Mouse (Mus musculus) embryonic facial prominence, embryonic 13.5 days (tissue): Measurements from ENCODE around the gene Cbs. TPM values are rescaled to one million over a fixed set of nuclear protein-coding genes. Genes with fewer than 3 reads are reported as not detected.
A peak's percentile ranks its signal among the peaks of the same experiment; 100 is the strongest.

Experiments
- ATAC-seq: fragments of 200-750 bp; cut with Nextera tagmentation; 2 replicates; pipeline ENCODE4 v1.8.0; 2017; ENCODE audit warnings: low read depth; ENCODE audit not compliant: insufficient number of reproducible peaks, insufficient read depth, low FRiP score, low TSS enrichment
- H3K27ac ChIP-seq: fragments of 300-500 bp; sonication (generic); 2 replicates; pipeline ENCODE4 v1.5.1; 2015; ENCODE audit warnings: moderate library complexity, mild to moderate bottlenecking, inconsistent platforms
- H3K27me3 ChIP-seq: fragments of 300-500 bp; sonication (generic); 2 replicates; pipeline ENCODE4 v1.6.1; 2015; ENCODE audit warnings: mild to moderate bottlenecking, inconsistent platforms
- H3K36me3 ChIP-seq: fragments of 300-500 bp; sonication (generic); 2 replicates; pipeline ENCODE4 v1.6.1; 2015; ENCODE audit warnings: mild to moderate bottlenecking, inconsistent platforms
- H3K4me1 ChIP-seq: fragments of 300-500 bp; sonication (generic); 2 replicates; pipeline ENCODE4 v1.6.1; 2015; ENCODE audit warnings: inconsistent platforms
- H3K4me2 ChIP-seq: fragments of 300-500 bp; sonication (generic); 2 replicates; pipeline ENCODE4 v1.6.1; 2015; ENCODE audit warnings: moderate library complexity, mild to moderate bottlenecking, inconsistent platforms
- H3K4me3 ChIP-seq: fragments of 300-500 bp; sonication (generic); 2 replicates; pipeline ENCODE4 v1.5.1; 2015; ENCODE audit warnings: mild to moderate bottlenecking, inconsistent platforms
- H3K9ac ChIP-seq: fragments of 300-500 bp; sonication (generic); 2 replicates; pipeline ENCODE4 v1.6.1; 2015; ENCODE audit warnings: mild to moderate bottlenecking, inconsistent platforms
- H3K9me3 ChIP-seq: fragments of 300-500 bp; sonication (generic); 2 replicates; pipeline ENCODE4 v1.6.1; 2016; ENCODE audit warnings: inconsistent platforms
- WGBS: fragments of 180-500 bp; shearing (Covaris S2); methylation state at CpG from one replicate; pipeline ENCODE4 v1.1.7; 2015; ENCODE audit warnings: mixed read lengths; 5-methylcytosine and 5-hydroxymethylcytosine counted together
- polyA plus RNA-seq: library from polyadenylated mRNA; unstranded; fragments of >200 nt; fragmentation: Nextera tagmentation; extraction: Ambion mirVana; gene quantifications from 2 replicates; pipeline ENCODE4 v1.2.1, GENCODE M21; 2015

The Cbs gene
- polyA plus RNA-seq: 2.9 and 4.3 TPM in 2 replicates

DNA sequence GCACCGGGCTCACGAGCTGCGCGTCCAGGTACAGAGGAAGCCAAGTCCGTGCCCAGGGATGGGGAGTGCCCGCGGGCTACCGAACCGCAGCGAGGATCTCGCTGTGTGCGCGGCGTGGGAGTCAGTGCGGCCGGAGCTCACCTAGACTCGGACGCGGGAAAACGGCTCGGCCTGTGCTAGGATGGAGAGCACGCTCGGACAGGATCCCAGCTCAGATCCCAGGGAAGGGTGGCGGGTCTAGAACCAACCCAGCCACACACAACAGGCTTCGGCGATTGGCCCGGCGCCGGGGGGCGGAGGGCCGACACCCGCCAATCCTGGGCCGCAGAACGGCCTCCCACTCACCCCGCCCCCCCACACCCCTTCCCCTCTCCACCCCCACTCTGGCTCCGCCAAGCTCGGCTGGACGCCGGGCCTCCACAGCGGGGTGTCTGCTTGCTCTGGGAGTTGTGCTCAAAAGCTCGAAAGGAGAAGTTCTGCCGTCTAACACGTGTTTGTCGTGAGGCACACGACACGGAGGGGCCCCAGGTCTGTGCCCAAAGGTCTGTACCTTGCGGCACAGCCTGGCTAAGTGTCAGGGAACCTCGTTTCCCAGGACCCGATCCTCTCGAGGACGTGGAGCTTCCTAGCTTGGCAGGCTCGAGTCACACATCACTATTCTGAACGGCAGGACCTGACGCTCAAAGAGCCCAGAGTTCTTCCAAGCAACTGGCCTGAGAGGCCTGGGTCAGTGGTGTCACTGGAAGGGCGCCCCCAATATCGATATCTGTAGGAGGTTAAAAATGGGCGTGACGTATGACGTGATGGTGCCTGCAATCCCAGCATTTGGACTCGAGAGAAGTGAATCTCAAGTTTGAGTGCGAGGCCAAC lies at the start of gene Cbs:
TSS of gene Cbs (minus strand) at position 297 of the 870 bp plus-strand sequence.
- Histone ChIP-seq H3K27me3 (peaks cover 23% of the 10 kb centered on the region), H3K4me2 (peak within 1 kb of the TSS; percentile 97), H3K9me3 (no peaks in the 10 kb centered on the region), H3K4me1 (peaks cover 16% of the 10 kb centered on the region), H3K27ac (0 out of 2 replicates have a peak within 1 kb of the TSS, but pooled peaks have one; percentile 48), H3K36me3 (no peaks in the 10 kb centered on the region), H3K4me3 (peak within 1 kb of the TSS; percentile 55), H3K9ac (peak within 1 kb of the TSS; percentile 68)
- ATAC-seq: peak; percentile 82
- WGBS: 2% methylated on average over 61 of the region's 61 CpGs

DNA sequence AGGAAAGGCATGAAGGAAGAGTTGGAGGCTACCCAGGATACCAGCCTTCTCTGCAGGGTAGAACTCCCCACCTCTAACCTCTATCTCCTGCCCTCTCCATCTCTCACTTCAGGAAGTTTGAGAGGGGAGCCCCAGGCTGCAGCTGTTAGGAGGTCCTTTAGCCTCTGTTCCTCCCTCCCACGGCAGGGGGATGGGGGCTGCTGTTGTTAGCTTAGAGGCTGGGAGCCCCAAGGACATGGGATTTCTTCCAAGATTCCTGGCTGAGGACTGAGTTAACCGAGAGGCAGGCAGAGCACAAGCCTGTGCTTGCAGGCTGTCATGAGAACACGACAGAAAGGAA lies 49.2 kb upstream of the Cbs start:
- peak overlapping the region; percentile 37; the same call in 1 of the 2 replicates for H3K9ac ChIP-seq
- H3K9me3 ChIP-seq: no peaks in the 10 kb centered on the region
- peak overlapping the region; percentile 41 for H3K4me2 ChIP-seq
- H3K4me3 ChIP-seq: no peak overlapping the region
- 13% methylated on average over 3 of the region's 3 CpGs for WGBS
- H3K27ac ChIP-seq: peak overlapping the region; percentile 80
- H3K4me1 ChIP-seq: peaks cover 11% of the 10 kb centered on the region
- ATAC-seq: no peak
- no peaks in the 10 kb centered on the region for H3K27me3 ChIP-seq
- no peaks in the 10 kb centered on the region for H3K36me3 ChIP-seq

DNA sequence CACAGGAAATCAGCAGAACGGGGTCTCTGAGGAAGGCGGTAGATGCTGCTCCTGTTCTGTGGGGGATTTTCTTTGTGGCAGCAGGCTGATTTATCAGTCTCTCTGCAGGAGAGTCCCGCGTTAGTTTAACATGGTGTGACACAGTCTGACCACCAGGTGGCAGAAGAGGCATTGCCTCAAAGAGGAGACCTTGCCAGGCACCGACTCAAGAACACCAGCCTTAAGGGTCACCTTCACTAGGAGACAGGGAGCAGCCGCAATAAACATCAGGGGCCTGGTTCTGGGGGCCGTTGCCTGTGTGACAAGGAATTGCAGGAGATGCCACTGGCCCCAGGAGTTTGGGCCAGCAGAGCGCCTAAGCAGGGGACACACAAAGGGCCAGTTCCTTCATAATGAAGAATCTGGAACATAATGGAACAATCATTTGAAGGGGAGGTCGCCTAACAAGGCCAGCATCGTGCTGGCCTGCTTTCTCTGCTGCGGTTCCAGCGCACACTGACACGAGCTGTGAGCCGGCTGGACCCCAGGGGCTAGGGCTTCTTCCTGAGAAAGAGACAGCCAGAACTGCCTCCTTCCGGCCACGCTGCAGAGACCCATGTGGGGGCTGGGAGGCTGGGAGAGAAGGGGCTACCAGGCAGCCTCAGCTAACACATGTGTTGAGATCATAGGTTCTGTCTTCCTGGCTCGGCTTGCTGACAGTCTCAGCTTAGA lies 48.6 kb upstream of the Cbs start:
- ATAC-seq: no peak
- no peaks in the 10 kb centered on the region for H3K27me3 ChIP-seq
- H3K4me2 ChIP-seq: peak overlapping the region; percentile 41
- H3K4me3 ChIP-seq: no peak overlapping the region
- peaks cover 11% of the 10 kb centered on the region for H3K4me1 ChIP-seq
- H3K36me3 ChIP-seq: no peaks in the 10 kb centered on the region
- peak overlapping the region; percentile 57; the same call in 1 of the 2 replicates for H3K9ac ChIP-seq
- no peaks in the 10 kb centered on the region for H3K9me3 ChIP-seq
- peak overlapping the region; percentile 80 for H3K27ac ChIP-seq
- 7% methylated on average over 17 of the region's 17 CpGs for WGBS

DNA sequence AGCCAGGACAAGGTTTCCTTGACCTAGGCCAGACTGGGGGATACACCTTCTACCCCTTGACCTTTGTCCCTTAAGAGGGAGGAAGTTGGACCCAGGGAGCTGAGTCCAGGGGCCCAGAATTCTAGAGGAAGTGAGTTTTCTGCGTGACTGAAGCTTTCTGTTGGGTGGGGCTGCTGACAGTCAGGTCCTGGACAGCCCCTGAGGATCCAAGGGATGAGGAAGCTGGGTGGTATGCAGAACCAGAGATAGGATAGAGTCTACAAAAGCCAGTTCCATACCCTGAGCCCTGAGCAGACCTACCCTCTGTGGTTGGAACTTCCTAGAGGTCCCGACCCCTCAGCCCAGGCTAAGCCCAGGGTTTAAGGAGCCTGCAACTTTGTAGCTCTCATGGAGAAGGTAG lies 43.4 kb upstream of the Cbs start:
- Histone ChIP-seq H3K36me3 (no peaks in the 10 kb centered on the region), H3K27me3 (0 out of 2 replicates have a peak, but pooled peaks cover 2% of the 10 kb centered on the region), H3K4me2 (no peak overlapping the region), H3K27ac (no peak overlapping the region), H3K9me3 (no peaks in the 10 kb centered on the region), H3K4me3 (no peak overlapping the region), H3K4me1 (no peaks in the 10 kb centered on the region), H3K9ac (no peak overlapping the region)
- no peak for ATAC-seq
- WGBS: 66% methylated on average over 2 of the region's 2 CpGs

DNA sequence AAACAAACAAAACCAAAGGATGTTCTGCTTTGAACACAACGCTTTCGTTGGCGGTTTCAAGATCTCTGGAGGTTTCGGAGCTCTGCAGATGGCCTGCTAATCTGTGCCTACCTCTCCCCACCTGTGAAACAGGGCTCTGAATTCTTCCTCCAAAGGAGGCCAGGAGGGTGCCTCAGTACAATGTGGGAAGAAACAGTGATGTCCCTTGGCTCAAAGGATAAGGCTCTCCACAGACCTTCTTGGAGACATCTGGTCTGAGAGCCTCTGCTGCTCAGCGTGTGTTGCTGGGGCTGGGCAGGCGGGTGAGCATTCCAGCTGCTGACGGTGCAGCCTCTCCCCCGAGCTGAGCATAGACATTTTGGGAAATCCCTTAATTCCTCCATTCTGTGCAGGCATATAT lies 40.5 kb upstream of the Cbs start, which contains the start of gene Cryaa:
TSS of gene Cryaa (plus strand) at position 301 of the 400 bp plus-strand sequence.
- ATAC-seq: no peak
- H3K9ac ChIP-seq: no peak within 1 kb of the TSS
- 0 out of 2 replicates have a peak, but pooled peaks cover 2% of the 10 kb centered on the region for H3K27me3 ChIP-seq
- H3K9me3 ChIP-seq: no peaks in the 10 kb centered on the region
- H3K4me1 ChIP-seq: no peaks in the 10 kb centered on the region
- no peak within 1 kb of the TSS for H3K4me3 ChIP-seq
- H3K4me2 ChIP-seq: no peak within 1 kb of the TSS
- no peaks in the 10 kb centered on the region for H3K36me3 ChIP-seq
- WGBS: 67% methylated on average over 8 of the region's 8 CpGs
- no peak within 1 kb of the TSS for H3K27ac ChIP-seq

DNA sequence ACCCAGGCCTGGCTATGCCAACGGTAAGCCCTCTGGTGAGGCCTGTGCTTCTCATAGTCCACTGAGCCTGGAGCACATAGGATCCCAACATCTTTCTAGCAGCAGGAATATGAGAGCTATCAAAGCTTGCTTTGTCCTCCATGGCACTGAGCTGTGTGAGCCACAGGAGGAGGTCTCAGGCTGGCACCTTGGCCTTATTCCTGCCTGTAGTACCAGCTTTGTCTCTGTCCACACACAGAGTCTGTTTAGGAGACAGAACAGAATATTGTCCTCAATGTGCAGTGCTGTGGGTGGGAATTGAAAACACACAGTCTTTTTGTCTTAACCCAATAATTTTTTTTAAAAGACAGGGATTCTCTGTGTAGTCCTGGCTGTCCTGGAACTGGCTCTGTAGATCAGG lies 37.4 kb upstream of the Cbs start:
- H3K27me3 ChIP-seq: 0 out of 2 replicates have a peak, but pooled peaks cover 2% of the 10 kb centered on the region
- no peaks in the 10 kb centered on the region; the same call in 1 of the 2 replicates for H3K4me1 ChIP-seq
- WGBS: 73% methylated on average over 1 of the region's 1 CpGs

GRCm38 (mm10) chr17:31672279-31672678 lies 35.2 kb upstream of the Cbs start:
- no peak overlapping the region for H3K27ac ChIP-seq
- no peak for ATAC-seq
- no peaks in the 10 kb centered on the region for H3K27me3 ChIP-seq
- H3K9me3 ChIP-seq: no peaks in the 10 kb centered on the region
- H3K9ac ChIP-seq: no peak overlapping the region
- no peak overlapping the region for H3K4me3 ChIP-seq
- H3K4me2 ChIP-seq: no peak overlapping the region
- no peaks in the 10 kb centered on the region; the same call in 1 of the 2 replicates for H3K4me1 ChIP-seq
- no peaks in the 10 kb centered on the region for H3K36me3 ChIP-seq
- WGBS: 81% methylated on average over 12 of the region's 12 CpGs

More for the DNA sequence above, 37.4 kb upstream of the Cbs start:
- Histone ChIP-seq H3K9me3 (no peaks in the 10 kb centered on the region), H3K9ac (no peak overlapping the region), H3K4me3 (no peak overlapping the region), H3K27ac (no peak overlapping the region), H3K4me2 (no peak overlapping the region), H3K36me3 (no peaks in the 10 kb centered on the region)
- ATAC-seq: no peak

DNA sequence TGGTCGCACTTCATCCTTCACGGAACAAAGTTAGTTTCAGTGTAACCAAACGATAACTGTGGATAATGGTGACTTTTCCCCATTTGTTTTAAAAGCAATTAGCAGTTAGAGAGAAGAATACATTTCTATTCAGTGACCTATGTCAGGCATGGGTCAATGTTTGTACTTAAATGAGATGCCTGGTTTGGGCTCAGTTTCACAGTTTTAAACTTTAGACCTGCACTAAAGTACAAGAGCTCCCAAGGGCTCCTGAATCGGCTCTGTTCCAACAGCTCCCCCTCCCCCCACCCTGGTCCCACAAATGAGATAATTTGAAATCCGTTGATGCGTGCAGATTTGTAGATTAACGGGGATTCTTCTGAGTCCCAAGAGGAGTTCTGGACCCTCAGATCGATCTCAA lies 34.7 kb upstream of the Cbs start:
- H3K9ac ChIP-seq: no peak overlapping the region
- no peaks in the 10 kb centered on the region for H3K36me3 ChIP-seq
- 68% methylated on average over 8 of the region's 8 CpGs for WGBS
- no peaks in the 10 kb centered on the region for H3K9me3 ChIP-seq
- ATAC-seq: no peak
- no peak overlapping the region for H3K4me3 ChIP-seq
- H3K27me3 ChIP-seq: no peaks in the 10 kb centered on the region
- no peak overlapping the region for H3K27ac ChIP-seq
- no peaks in the 10 kb centered on the region; the same call in 1 of the 2 replicates for H3K4me1 ChIP-seq
- no peak overlapping the region for H3K4me2 ChIP-seq

- Histone ChIP-seq H3K27ac (no peak overlapping the region), H3K9me3 (no peaks in the 10 kb centered on the region), H3K4me3 (no peak overlapping the region), H3K27me3 (no peaks in the 10 kb centered on the region), H3K4me2 (no peak overlapping the region), H3K4me1 (no peaks in the 10 kb centered on the region; the same call in 1 of the 2 replicates), H3K9ac (0 out of 2 replicates have a peak overlapping the region, but pooled peaks have one; percentile 16), H3K36me3 (no peaks in the 10 kb centered on the region)
- ATAC-seq: no peak
- 17% methylated on average over 11 of the region's 11 CpGs for WGBS
These were observed 33.1 kb upstream of the Cbs start for GRCm38 (mm10) chr17:31670163-31670562.

GRCm38 (mm10) chr17:31668306-31668705 lies 31.3 kb upstream of the Cbs start:
- H3K36me3 ChIP-seq: no peaks in the 10 kb centered on the region
- no peak overlapping the region for H3K9ac ChIP-seq
- WGBS: 83% methylated on average over 9 of the region's 9 CpGs
- no peak overlapping the region for H3K4me2 ChIP-seq
- no peak overlapping the region for H3K27ac ChIP-seq
- ATAC-seq: no peak
- no peaks in the 10 kb centered on the region for H3K9me3 ChIP-seq
- H3K4me1 ChIP-seq: no peaks in the 10 kb centered on the region; the same call in 1 of the 2 replicates
- no peak overlapping the region for H3K4me3 ChIP-seq
- H3K27me3 ChIP-seq: no peaks in the 10 kb centered on the region

DNA sequence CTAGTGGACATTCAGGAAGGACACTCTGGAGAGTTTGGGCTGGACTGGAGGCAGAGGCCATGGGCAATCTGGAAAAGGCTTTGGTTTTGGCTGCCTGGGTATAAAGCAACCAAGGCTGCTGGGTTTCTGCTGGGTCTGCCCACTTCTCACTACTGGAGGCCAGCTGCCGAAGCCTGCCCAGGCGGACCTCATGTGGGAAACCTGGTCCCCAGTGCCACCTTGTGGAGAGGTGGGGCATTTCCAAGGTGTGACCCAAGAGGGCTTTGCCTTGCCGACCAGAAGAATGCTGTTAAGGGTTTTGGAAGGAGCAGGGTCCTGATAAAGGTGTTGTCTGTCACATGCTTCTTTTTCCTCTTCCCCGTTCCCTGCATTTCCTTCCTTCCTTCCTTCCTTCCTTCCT lies 27.7 kb upstream of the Cbs start:
- no peaks in the 10 kb centered on the region for H3K4me1 ChIP-seq
- no peak overlapping the region for H3K4me2 ChIP-seq
- 0 out of 2 replicates have a peak, but pooled peaks have one; percentile 66 for ATAC-seq
- H3K4me3 ChIP-seq: no peak overlapping the region
- H3K27me3 ChIP-seq: no peaks in the 10 kb centered on the region
- no peak overlapping the region for H3K9ac ChIP-seq
- H3K27ac ChIP-seq: no peak overlapping the region
- no peaks in the 10 kb centered on the region for H3K9me3 ChIP-seq
- H3K36me3 ChIP-seq: no peaks in the 10 kb centered on the region
- 9% methylated on average over 4 of the region's 4 CpGs for WGBS
